Comparison of ENCODE assay signal across 13 mouse cellular contexts in the genomic region with DNA sequence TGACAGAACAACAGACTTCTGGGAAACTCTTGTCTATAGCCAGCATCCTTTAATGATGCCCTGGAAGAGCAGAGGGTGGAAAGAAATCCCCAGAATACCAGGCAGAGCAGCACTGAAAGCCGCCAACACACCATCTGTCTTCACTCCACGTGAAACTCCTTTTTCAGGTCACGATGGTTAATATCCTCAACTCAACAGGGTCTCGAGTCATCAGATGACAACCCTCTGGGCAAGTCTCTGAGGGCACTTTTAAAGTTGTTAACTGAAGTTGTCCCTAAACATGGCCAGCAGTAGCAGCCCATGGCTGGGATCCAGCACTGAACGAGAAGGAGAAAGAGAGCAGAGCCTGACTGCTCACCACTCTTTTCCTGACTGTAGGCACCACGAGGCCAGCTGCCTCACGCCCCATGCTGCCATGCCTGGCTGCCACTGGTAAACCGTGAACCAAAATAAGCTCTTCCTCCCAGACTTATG. TPM values are rescaled to one million over a fixed set of nuclear protein-coding genes. Genes with fewer than 3 reads are reported as not detected.
DNase-seq lines count a peak whose midpoint lies in the region; ATAC-seq lines count a peak whose summit lies in the region.
"Had no signal": no experiment of that assay in that cellular context is flagged by ENCODE, and none has a peak within 500 bp of the region (broad histone marks: within the 10 kb centered on the region; RNA-seq: fewer than 3 reads in every experiment).

No protein-coding gene starts in this region.

- no peaks in the 10 kb centered on the region for H3K27me3 ChIP-seq in forebrain, embryonic 10.5 days (ENCODE audit: poor library complexity, severe bottlenecking)
- H3K27me3 ChIP-seq in forebrain, embryonic 16.5 days (replicated peaks; ENCODE audit: control insufficient read depth, insufficient read depth, low read length) = no peaks in the 10 kb centered on the region
- no peaks in the 10 kb centered on the region for H3K27me3 ChIP-seq in neural tube, embryonic 15.5 days (replicated peaks)

- ATAC-seq in forebrain, embryonic 16.5 days = no peak
- ATAC-seq in neural tube, embryonic 15.5 days (ENCODE audit: low FRiP score) = no peak
- ATAC-seq: intestine, postnatal 0 days had no signal

- peaks cover 36% of the 10 kb centered on the region for H3K4me1 ChIP-seq in forebrain, embryonic 10.5 days
- H3K4me1 ChIP-seq in forebrain, embryonic 16.5 days (replicated peaks; ENCODE audit: control insufficient read depth, insufficient read depth, low read length) = peaks cover 27% of the 10 kb centered on the region
- peaks cover 21% of the 10 kb centered on the region for H3K4me1 ChIP-seq in neural tube, embryonic 15.5 days

- no peak overlapping the region for H3K9ac ChIP-seq in forebrain, embryonic 16.5 days (replicated peaks; ENCODE audit: low read depth, low read length)
- H3K9ac ChIP-seq in neural tube, embryonic 15.5 days (replicated peaks) = no peak overlapping the region

- H3K36me3 ChIP-seq in forebrain, embryonic 10.5 days (replicated peaks) = peaks cover 5% of the 10 kb centered on the region; the same call in 1 of the 2 replicates
- H3K36me3 ChIP-seq in forebrain, embryonic 16.5 days (ENCODE audit: control insufficient read depth, insufficient read depth) = 0 out of 2 replicates have a peak, but pooled peaks cover 8% of the 10 kb centered on the region
- peaks cover 17% of the 10 kb centered on the region for H3K36me3 ChIP-seq in neural tube, embryonic 15.5 days

- no peak overlapping the region for H3K4me2 ChIP-seq in forebrain, embryonic 16.5 days (ENCODE audit: low read length)
- no peak overlapping the region for H3K4me2 ChIP-seq in neural tube, embryonic 15.5 days

- no peak for DNase-seq in forebrain, embryonic 10.5 days (ENCODE audit: extremely low spot score, low spot score)
- DNase-seq in right cerebral cortex, adult 18-20 months = peak; percentile 76
- no peak for DNase-seq in right cerebral cortex, postnatal 14 days
- peak; percentile 40 to 59 for DNase-seq in layer of hippocampus, postnatal 36 days
- no peak for DNase-seq in adipocyte (ENCODE audit: low spot score)
- DNase-seq in ovary, postnatal 14 days (ENCODE audit: low spot score) = no peak
- DNase-seq: adrenal gland, adult 2 months; lung, postnatal 14 days; thymus, adult 2 months had no signal

- WGBS in forebrain, embryonic 10.5 days = 77% methylated on average over 8 of the region's 8 CpGs
- WGBS in forebrain, embryonic 16.5 days = 59% methylated on average over 8 of the region's 8 CpGs
- 74% methylated on average over 8 of the region's 8 CpGs for WGBS in neural tube, embryonic 15.5 days

- H3K9me3 ChIP-seq in forebrain, embryonic 10.5 days = no peaks in the 10 kb centered on the region
- no peaks in the 10 kb centered on the region for H3K9me3 ChIP-seq in forebrain, embryonic 16.5 days (ENCODE audit: control insufficient read depth, low read length)
- H3K9me3 ChIP-seq in neural tube, embryonic 15.5 days (replicated peaks) = no peaks in the 10 kb centered on the region
- H3K9me3 ChIP-seq: G1E had no signal

- H3K4me3 ChIP-seq in forebrain, embryonic 10.5 days = no peak overlapping the region
- no peak overlapping the region for H3K4me3 ChIP-seq in forebrain, embryonic 16.5 days (replicated peaks; ENCODE audit: low read length)
- H3K4me3 ChIP-seq in neural tube, embryonic 15.5 days (replicated peaks) = no peak overlapping the region

- 0 out of 2 replicates have a peak overlapping the region, but pooled peaks have one; percentile 9 for H3K27ac ChIP-seq in forebrain, embryonic 10.5 days
- no peak overlapping the region for H3K27ac ChIP-seq in forebrain, embryonic 16.5 days (ENCODE audit: low read length)
- H3K27ac ChIP-seq in neural tube, embryonic 15.5 days (replicated peaks) = no peak overlapping the region

RNA-seq across cellular contexts. Expression of a gene that starts 52.8 kb away (rescaled TPM):
- polyA plus RNA-seq in forebrain, embryonic 10.5 days (2016; fragmentation: Nextera tagmentation; extraction: Ambion mirVana) = 6.2 and 6.9 TPM in 2 replicates
- polyA plus RNA-seq in forebrain, embryonic 16.5 days (2015; fragmentation: Nextera tagmentation; extraction: Ambion mirVana) = 44.8 and 50.4 TPM in 2 replicates
- total RNA-seq in layer of hippocampus, postnatal 36 days (2021) = 10 to 100 TPM; 60.2 to 72.7 TPM
- 31.6 and 34.9 TPM in 2 replicates for polyA plus RNA-seq in neural tube, embryonic 15.5 days (2015; fragmentation: Nextera tagmentation; extraction: Ambion mirVana)

Comparison
In these comparisons a context has a peak if more than half of its experiments do, and no peak if none do; other contexts are left out.
1. DNase-seq: peak in right cerebral cortex, adult 18-20 months (single experiment) and layer of hippocampus, postnatal 36 days (2 of 2); none in forebrain, embryonic 10.5 days (single experiment), right cerebral cortex, postnatal 14 days (single experiment), adipocyte (single experiment) and ovary, postnatal 14 days (single experiment).